Comparison of ENCODE assay signal across 8 mouse cellular contexts in genomic region chr7:126467271-126467670, GRCm38 (mm10). TPM values are rescaled to one million over a fixed set of nuclear protein-coding genes. Genes with fewer than 3 reads are reported as not detected.
DNase-seq lines count a peak whose midpoint lies in the region; ATAC-seq lines count a peak whose summit lies in the region.

No protein-coding gene starts in this region.

- no peaks in the 10 kb centered on the region for H3K9me3 ChIP-seq in forebrain, embryonic 10.5 days
- H3K9me3 ChIP-seq in forebrain, embryonic 12.5 days, result no peaks in the 10 kb centered on the region
- H3K9me3 ChIP-seq in neural tube, embryonic 14.5 days (ENCODE audit: control insufficient read depth, low read length), result no peaks in the 10 kb centered on the region

- no peak overlapping the region for H3K9ac ChIP-seq in forebrain, embryonic 12.5 days
- H3K9ac ChIP-seq in neural tube, embryonic 14.5 days (replicated peaks; ENCODE audit: low read depth, low read length), result no peak overlapping the region

- 69% methylated on average over 5 of the region's 5 CpGs for WGBS in forebrain, embryonic 10.5 days
- WGBS in forebrain, embryonic 12.5 days, result 62% methylated on average over 5 of the region's 5 CpGs
- WGBS in neural tube, embryonic 14.5 days, result 69% methylated on average over 5 of the region's 5 CpGs

- DNase-seq in forebrain, embryonic 10.5 days (ENCODE audit: extremely low spot score, low spot score), result peak; percentile 43
- no peak for DNase-seq in neural tube, embryonic 10.5 days (ENCODE audit: extremely low spot score, low spot score)
- peak; percentile 25 to 37 for DNase-seq in cerebellum, postnatal 36 days
- DNase-seq in kidney, postnatal 25 days, result peak; percentile 59 to 63
- DNase-seq in frontal cortex, postnatal 25 days (ENCODE audit: low spot score in 2 of 2), result no peak

- no peak overlapping the region for H3K4me2 ChIP-seq in forebrain, embryonic 12.5 days
- no peak overlapping the region for H3K4me2 ChIP-seq in neural tube, embryonic 14.5 days (ENCODE audit: low read depth, low read length)

- H3K36me3 ChIP-seq in forebrain, embryonic 10.5 days (replicated peaks), result peaks cover 70% of the 10 kb centered on the region
- H3K36me3 ChIP-seq in forebrain, embryonic 12.5 days (replicated peaks), result peaks cover 60% of the 10 kb centered on the region
- H3K36me3 ChIP-seq in neural tube, embryonic 14.5 days (ENCODE audit: control insufficient read depth, insufficient read depth, low read length), result peaks cover 42% of the 10 kb centered on the region

- no peak overlapping the region for H3K27ac ChIP-seq in forebrain, embryonic 10.5 days
- no peak overlapping the region for H3K27ac ChIP-seq in forebrain, embryonic 12.5 days
- H3K27ac ChIP-seq in neural tube, embryonic 14.5 days (ENCODE audit: low read depth, low read length), result 0 out of 2 replicates have a peak overlapping the region, but pooled peaks have one; percentile 16

- H3K27me3 ChIP-seq in forebrain, embryonic 10.5 days (ENCODE audit: poor library complexity, severe bottlenecking), result no peaks in the 10 kb centered on the region
- H3K27me3 ChIP-seq in forebrain, embryonic 12.5 days, result no peaks in the 10 kb centered on the region
- no peaks in the 10 kb centered on the region for H3K27me3 ChIP-seq in neural tube, embryonic 14.5 days (ENCODE audit: control insufficient read depth, insufficient read depth, low read length)

- no peak overlapping the region for H3K4me3 ChIP-seq in forebrain, embryonic 10.5 days
- H3K4me3 ChIP-seq in forebrain, embryonic 12.5 days (replicated peaks), result no peak overlapping the region
- no peak overlapping the region for H3K4me3 ChIP-seq in neural tube, embryonic 14.5 days (ENCODE audit: low read depth, low read length)

- ATAC-seq in forebrain, embryonic 12.5 days (ENCODE audit: low FRiP score), result no peak
- no peak for ATAC-seq in neural tube, embryonic 14.5 days (ENCODE audit: low read depth)
- ATAC-seq in neutrophil, adult 5-6 weeks (ENCODE audit: extremely low read depth, insufficient number of reproducible peaks, low FRiP score, poor library complexity, severe bottlenecking), result peak; percentile 31; the same call in 1 of the 2 replicates

- peaks cover 13% of the 10 kb centered on the region for H3K4me1 ChIP-seq in forebrain, embryonic 10.5 days
- H3K4me1 ChIP-seq in forebrain, embryonic 12.5 days, result no peaks in the 10 kb centered on the region
- H3K4me1 ChIP-seq in neural tube, embryonic 14.5 days (ENCODE audit: control insufficient read depth, insufficient read depth, low read length), result no peaks in the 10 kb centered on the region

RNA-seq across cellular contexts. Expression of gene Atp2a1, which starts 4.4 kb away (rescaled TPM):
- polyA plus RNA-seq in forebrain, embryonic 10.5 days (2016; fragmentation: Nextera tagmentation; extraction: Ambion mirVana), result 0.33 TPM in 2 replicates
- 0.23 and 0.43 TPM in 2 replicates for polyA plus RNA-seq in forebrain, embryonic 12.5 days (2016; fragmentation: Nextera tagmentation; extraction: Ambion mirVana)
- 0.79 and 1.1 TPM in 2 replicates for polyA plus RNA-seq in neural tube, embryonic 14.5 days (2014; fragmentation: Nextera tagmentation; extraction: Ambion mirVana)
- total RNA-seq in neutrophil, adult 5-6 weeks (2017), result 0.37 and 1.6 TPM in 2 replicates

RNA-seq across cellular contexts. Expression of gene Sh2b1, which starts 8.0 kb away (rescaled TPM):
- 49.2 and 50.8 TPM in 2 replicates for polyA plus RNA-seq in forebrain, embryonic 10.5 days (2016; fragmentation: Nextera tagmentation; extraction: Ambion mirVana)
- polyA plus RNA-seq in forebrain, embryonic 12.5 days (2016; fragmentation: Nextera tagmentation; extraction: Ambion mirVana), result 57.7 and 60.2 TPM in 2 replicates
- polyA plus RNA-seq in neural tube, embryonic 14.5 days (2014; fragmentation: Nextera tagmentation; extraction: Ambion mirVana), result 59.5 and 61.1 TPM in 2 replicates
- 30.0 and 34.0 TPM in 2 replicates for total RNA-seq in neutrophil, adult 5-6 weeks (2017)

RNA-seq across cellular contexts. Expression of gene Tufm, which starts 19.9 kb away (rescaled TPM):
- polyA plus RNA-seq in forebrain, embryonic 10.5 days (2016; fragmentation: Nextera tagmentation; extraction: Ambion mirVana), result 180 and 183 TPM in 2 replicates
- 113 and 119 TPM in 2 replicates for polyA plus RNA-seq in forebrain, embryonic 12.5 days (2016; fragmentation: Nextera tagmentation; extraction: Ambion mirVana)
- 133 and 137 TPM in 2 replicates for polyA plus RNA-seq in neural tube, embryonic 14.5 days (2014; fragmentation: Nextera tagmentation; extraction: Ambion mirVana)
- total RNA-seq in neutrophil, adult 5-6 weeks (2017), result 33.6 and 38.4 TPM in 2 replicates

RNA-seq across cellular contexts. Expression of gene Atxn2l, which starts 36.0 kb away (rescaled TPM):
- 49.0 and 55.3 TPM in 2 replicates for polyA plus RNA-seq in forebrain, embryonic 10.5 days (2016; fragmentation: Nextera tagmentation; extraction: Ambion mirVana)
- polyA plus RNA-seq in forebrain, embryonic 12.5 days (2016; fragmentation: Nextera tagmentation; extraction: Ambion mirVana), result 76.6 and 92.6 TPM in 2 replicates
- 68.5 and 68.9 TPM in 2 replicates for polyA plus RNA-seq in neural tube, embryonic 14.5 days (2014; fragmentation: Nextera tagmentation; extraction: Ambion mirVana)
- total RNA-seq in neutrophil, adult 5-6 weeks (2017), result 76.4 and 87.3 TPM in 2 replicates

RNA-seq across cellular contexts. Expression of gene Rabep2, which starts 38.7 kb away (rescaled TPM):
- polyA plus RNA-seq in forebrain, embryonic 10.5 days (2016; fragmentation: Nextera tagmentation; extraction: Ambion mirVana), result 24.8 and 25.5 TPM in 2 replicates
- polyA plus RNA-seq in forebrain, embryonic 12.5 days (2016; fragmentation: Nextera tagmentation; extraction: Ambion mirVana), result 20.2 and 20.6 TPM in 2 replicates
- 19.8 and 22.3 TPM in 2 replicates for polyA plus RNA-seq in neural tube, embryonic 14.5 days (2014; fragmentation: Nextera tagmentation; extraction: Ambion mirVana)
- 117 and 130 TPM in 2 replicates for total RNA-seq in neutrophil, adult 5-6 weeks (2017)

Comparison
In these comparisons a context has a peak if more than half of its experiments do, and no peak if none do; other contexts are left out.
1. DNase-seq: peak in forebrain, embryonic 10.5 days (single experiment), cerebellum, postnatal 36 days (2 of 2) and kidney, postnatal 25 days (2 of 2); none in neural tube, embryonic 10.5 days (single experiment) and frontal cortex, postnatal 25 days (0 of 2).